Mouse (Mus musculus) stomach, postnatal 0 days (tissue): ENCODE results near the gene Clstn1. TPM values are rescaled to one million over a fixed set of nuclear protein-coding genes. Genes with fewer than 3 reads are reported as not detected.
A peak's percentile ranks its signal among the peaks of the same experiment; 100 is the strongest.

Source experiments
- ATAC-seq: fragments of 200-750 bp; cut with Nextera tagmentation; 2 replicates; pipeline ENCODE4 v1.8.0; 2017; ENCODE audit not compliant: low FRiP score, low TSS enrichment
- DNase-seq: peaks from one replicate; pipeline ENCODE4 v3.0.0-alpha.2; 2016; ENCODE audit warnings: low spot score
- H3K27ac ChIP-seq: fragments of 300-500 bp; sonication (generic); replicated peaks from 2 replicates; pipeline ENCODE4 v1.5.1; 2014; ENCODE audit warnings: mild to moderate bottlenecking, control low read depth
- H3K27me3 ChIP-seq: fragments of 300-500 bp; sonication (generic); 2 replicates; pipeline ENCODE4 v1.6.1; 2014; ENCODE audit warnings: low read length; ENCODE audit not compliant: control insufficient read depth, insufficient read depth
- H3K36me3 ChIP-seq: fragments of 300-500 bp; sonication (generic); 2 replicates; pipeline ENCODE4 v1.6.1; 2014; ENCODE audit warnings: low read length, mixed read lengths; ENCODE audit not compliant: control insufficient read depth, insufficient read depth
- H3K4me1 ChIP-seq: fragments of 300-500 bp; sonication (generic); replicated peaks from 2 replicates; pipeline ENCODE4 v1.6.1; 2014; ENCODE audit warnings: antibody characterized with exemption; ENCODE audit not compliant: control insufficient read depth, insufficient read depth
- H3K4me2 ChIP-seq: fragments of 300-500 bp; sonication (generic); replicated peaks from 2 replicates; pipeline ENCODE4 v1.6.1; 2014; ENCODE audit warnings: low read depth, mild to moderate bottlenecking, control low read depth, moderate library complexity
- H3K4me3 ChIP-seq: fragments of 300-500 bp; sonication (generic); 2 replicates; pipeline ENCODE4 v1.5.1; 2014; ENCODE audit warnings: low read depth, low read length, control low read depth
- H3K9ac ChIP-seq: fragments of 300-500 bp; sonication (generic); 2 replicates; pipeline ENCODE4 v1.6.1; 2014; ENCODE audit warnings: mild to moderate bottlenecking, low read length, control low read depth, mixed read lengths
- H3K9me3 ChIP-seq: fragments of 300-500 bp; sonication (generic); 2 replicates; pipeline ENCODE4 v1.6.1; 2016; ENCODE audit warnings: low read length; ENCODE audit not compliant: control insufficient read depth
- CTCF ChIP-seq: IDR thresholded peaks from 2 replicates; pipeline ENCODE4 v1.5.1; 2016; ENCODE audit warnings: antibody characterized with exemption, low read depth, mild to moderate bottlenecking, moderate library complexity
- EP300 ChIP-seq: optimal IDR thresholded peaks from 2 replicates; pipeline ENCODE3; 2016; ENCODE audit warnings: antibody characterized with exemption
- WGBS: fragments of 180-500 bp; shearing (Covaris S2); extraction: QIAGEN DNeasy Blood & Tissue Kit; methylation state at CpG from one replicate; pipeline ENCODE4 v1.1.7; 2014; 5-methylcytosine and 5-hydroxymethylcytosine counted together
- polyA plus RNA-seq: library from polyadenylated mRNA; unstranded; fragments of >200 nt; fragmentation: Nextera tagmentation; extraction: Ambion mirVana; gene quantifications from 2 replicates; pipeline ENCODE4 v1.2.1, GENCODE M21; 2015

The Clstn1 gene
- polyA plus RNA-seq, 1 experiment from 2014 or later = 28.6 TPM

DNA sequence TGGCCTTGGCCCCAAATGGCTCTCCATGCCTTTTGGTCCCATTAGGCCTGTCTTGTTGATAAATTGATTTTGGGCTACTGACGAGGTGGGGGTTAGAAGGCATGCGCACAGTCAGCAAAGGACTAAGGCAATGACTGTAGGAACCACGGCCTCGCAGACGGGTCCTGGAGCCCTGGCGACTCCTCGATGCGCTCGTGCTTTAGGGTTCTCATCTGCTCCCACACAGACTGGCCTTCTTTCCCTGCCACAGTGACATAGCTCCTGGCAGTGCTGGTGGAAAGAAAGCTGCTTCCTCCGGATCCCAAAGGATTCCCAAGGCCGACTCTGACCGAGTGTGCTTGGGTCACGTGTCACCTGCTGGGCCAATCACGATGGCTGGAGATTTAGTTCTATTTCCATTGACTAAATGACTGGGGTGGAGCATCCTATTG, 11.9 kb upstream of the Clstn1 start:
- no peak for DNase-seq
- H3K36me3 ChIP-seq = no peaks in the 10 kb centered on the region
- H3K4me2 ChIP-seq = no peak overlapping the region
- WGBS = 79% methylated on average over 14 of the region's 14 CpGs
- H3K9ac ChIP-seq = no peak overlapping the region
- H3K27ac ChIP-seq = no peak overlapping the region
- no peaks in the 10 kb centered on the region for H3K27me3 ChIP-seq
- no peak overlapping the region for H3K4me3 ChIP-seq
- ATAC-seq = no peak
- no peaks in the 10 kb centered on the region for H3K9me3 ChIP-seq
- peaks cover 12% of the 10 kb centered on the region for H3K4me1 ChIP-seq
- TF ChIP-seq CTCF = no peak
- no peak for TF ChIP-seq EP300

DNA sequence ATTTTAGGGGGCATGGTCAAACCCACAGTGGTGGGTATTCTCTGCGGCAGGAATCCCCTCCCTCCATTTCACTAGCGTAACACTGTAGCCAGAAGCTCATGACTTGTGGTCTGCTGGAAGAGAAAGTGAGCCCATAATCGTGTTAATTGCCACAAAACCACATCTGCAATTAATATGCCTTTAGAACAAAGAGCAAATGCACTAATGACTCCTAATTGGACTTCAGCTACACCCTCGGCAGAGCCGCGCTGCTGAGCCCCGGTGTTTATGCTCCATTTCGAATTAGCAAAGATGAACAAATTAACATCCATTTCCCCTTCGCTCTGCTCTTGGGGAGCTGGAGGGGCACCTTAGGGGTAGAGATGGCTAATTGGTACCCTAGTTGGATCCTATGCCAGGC, 10.2 kb upstream of the Clstn1 start:
- no peak for ATAC-seq
- no peaks in the 10 kb centered on the region for H3K27me3 ChIP-seq
- 87% methylated on average over 9 of the region's 9 CpGs for WGBS
- H3K4me2 ChIP-seq = no peak overlapping the region
- TF ChIP-seq EP300 = no peak
- TF ChIP-seq CTCF = no peak
- H3K9me3 ChIP-seq = no peaks in the 10 kb centered on the region
- DNase-seq = no peak
- no peak overlapping the region for H3K27ac ChIP-seq
- no peak overlapping the region for H3K4me3 ChIP-seq
- H3K36me3 ChIP-seq = no peaks in the 10 kb centered on the region
- H3K9ac ChIP-seq = no peak overlapping the region
- H3K4me1 ChIP-seq = peaks cover 5% of the 10 kb centered on the region; the same call in 1 of the 2 replicates

GRCm38 (mm10) chr4:149576993-149577548, 9.2 kb upstream of the Clstn1 start:
- Histone ChIP-seq H3K4me1 (peaks cover under 1% of the 10 kb centered on the region; the same call in 1 of the 2 replicates), H3K27me3 (no peaks in the 10 kb centered on the region), H3K4me3 (no peak overlapping the region), H3K27ac (no peak overlapping the region), H3K4me2 (no peak overlapping the region), H3K9me3 (no peaks in the 10 kb centered on the region), H3K36me3 (no peaks in the 10 kb centered on the region), H3K9ac (no peak overlapping the region)
- no peak for DNase-seq
- 32% methylated on average over 4 of the region's 4 CpGs for WGBS
- TF ChIP-seq EP300 (no peak), CTCF (no peak)
- ATAC-seq = no peak

DNA sequence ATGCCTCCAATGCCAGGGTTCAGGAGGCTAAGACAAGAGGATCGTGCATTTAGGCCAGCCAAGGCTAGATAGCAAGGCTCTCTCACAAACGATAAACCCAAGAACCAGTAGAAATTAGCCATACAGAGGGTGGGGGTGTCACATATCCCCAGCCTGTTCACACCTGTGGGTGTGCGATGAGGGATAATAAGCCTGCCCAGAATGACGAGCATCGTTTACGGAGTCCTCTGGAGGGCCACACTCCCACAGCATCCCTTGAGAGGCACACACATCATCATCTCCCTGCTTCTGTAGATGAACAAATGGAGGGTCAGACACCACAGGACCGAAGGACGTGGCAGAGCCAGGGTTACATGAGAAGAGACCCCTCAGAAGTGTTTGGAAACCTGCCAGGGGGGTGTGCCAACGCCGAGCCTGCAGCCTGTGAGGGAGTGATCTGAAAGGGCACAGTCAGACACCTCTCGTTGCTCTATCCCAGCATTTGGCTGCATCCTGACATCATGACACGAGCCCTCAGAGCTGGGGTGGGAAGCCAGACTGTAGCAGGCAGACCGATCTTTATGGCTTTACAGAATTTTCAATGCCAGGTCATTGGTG, 8.1 kb upstream of the Clstn1 start:
- Histone ChIP-seq H3K27me3 (no peaks in the 10 kb centered on the region), H3K4me1 (no peaks in the 10 kb centered on the region), H3K9ac (no peak overlapping the region), H3K9me3 (no peaks in the 10 kb centered on the region), H3K4me3 (no peak overlapping the region), H3K36me3 (no peaks in the 10 kb centered on the region), H3K27ac (no peak overlapping the region), H3K4me2 (no peak overlapping the region)
- DNase-seq = no peak
- TF ChIP-seq CTCF (no peak), EP300 (no peak)
- 65% methylated on average over 13 of the region's 13 CpGs for WGBS
- no peak for ATAC-seq

DNA sequence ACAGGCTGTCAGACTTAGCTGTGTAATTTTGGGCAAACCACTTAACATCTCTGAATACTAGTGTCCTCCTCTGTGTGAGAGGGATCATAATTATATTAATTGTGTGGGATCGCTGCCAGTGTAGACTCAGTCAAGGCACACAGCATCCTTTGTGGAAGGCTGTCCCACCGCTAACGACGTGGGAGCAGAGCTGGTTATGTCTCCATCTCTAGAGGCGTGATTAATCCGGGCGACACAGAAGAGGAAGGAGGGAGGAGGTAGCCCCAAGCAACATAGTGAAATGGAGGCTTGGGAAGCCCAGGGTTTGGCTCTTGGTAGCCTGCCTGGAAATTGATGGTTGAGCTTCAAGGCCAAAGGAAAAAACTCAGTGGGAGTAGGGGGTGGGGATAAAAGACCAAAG, 7.4 kb upstream of the Clstn1 start:
- WGBS = 56% methylated on average over 7 of the region's 7 CpGs
- Histone ChIP-seq H3K4me3 (no peak overlapping the region), H3K4me2 (no peak overlapping the region), H3K27me3 (no peaks in the 10 kb centered on the region), H3K9me3 (no peaks in the 10 kb centered on the region), H3K27ac (no peak overlapping the region), H3K4me1 (no peaks in the 10 kb centered on the region), H3K9ac (no peak overlapping the region), H3K36me3 (no peaks in the 10 kb centered on the region)
- TF ChIP-seq EP300 = no peak
- TF ChIP-seq CTCF = no peak
- DNase-seq = no peak
- ATAC-seq = no peak

GRCm38 (mm10) chr4:149585236-149585635, 1.0 kb upstream of the Clstn1 start:
- Histone ChIP-seq H3K9me3 (no peaks in the 10 kb centered on the region), H3K27me3 (no peaks in the 10 kb centered on the region), H3K9ac (no peak overlapping the region), H3K36me3 (no peaks in the 10 kb centered on the region), H3K27ac (no peak overlapping the region), H3K4me3 (no peak overlapping the region), H3K4me2 (no peak overlapping the region), H3K4me1 (no peaks in the 10 kb centered on the region; the same call in 1 of the 2 replicates)
- WGBS = 74% methylated on average over 8 of the region's 8 CpGs
- DNase-seq = no peak
- ATAC-seq = 0 out of 2 replicates have a peak, but pooled peaks have one; percentile 9
- no peak for TF ChIP-seq CTCF
- no peak for TF ChIP-seq EP300
